Mouse (Mus musculus): Measurements from ENCODE around the gene Dhdds.

Dhdds gene

GRCm38 (mm10) chr4:134000466-134001438 is at the start of gene Dhdds:
Gene Dhdds (minus strand): TSS chr4:134000918.
- peak; percentile 74 for DNase-seq (ENCODE audit: extremely low read depth, low read depth, low spot score)

DNA sequence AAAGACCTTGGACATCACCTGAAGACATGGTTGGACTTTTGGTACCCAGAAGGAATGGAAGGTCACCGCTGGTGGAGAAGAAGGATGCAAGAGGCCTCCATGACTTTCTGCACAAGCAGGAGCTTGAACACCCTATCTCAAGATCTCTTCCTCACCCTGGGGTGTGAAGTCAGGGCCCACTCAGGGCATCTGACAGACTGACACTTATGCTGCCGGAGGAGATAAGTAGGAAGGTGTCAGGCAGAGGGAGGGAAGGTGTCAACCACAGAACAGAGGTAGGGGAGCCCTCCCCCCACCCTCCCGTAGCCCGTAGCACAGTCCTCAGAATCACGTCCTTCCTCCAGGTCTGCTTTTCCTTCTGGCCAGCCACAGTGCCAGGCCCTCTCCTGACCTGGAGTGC is 46.9 kb upstream of the Dhdds start:
- no peak for DNase-seq (ENCODE audit: extremely low read depth, low read depth, low spot score)

GRCm38 (mm10) chr4:134043041-134043440 is 42.3 kb upstream of the Dhdds start:
- no peak for DNase-seq (ENCODE audit: extremely low read depth, low read depth, low spot score)

GRCm38 (mm10) chr4:134041317-134042123 is 40.8 kb upstream of the Dhdds start:
- no peak for DNase-seq (ENCODE audit: extremely low read depth, low read depth, low spot score)

- DNase-seq (ENCODE audit: extremely low read depth, low read depth, low spot score): no peak
Measured at GRCm38 (mm10) chr4:134035953-134036352, 35.2 kb upstream of the Dhdds start.

GRCm38 (mm10) chr4:134025802-134026201 is 25.1 kb upstream of the Dhdds start:
- no peak for DNase-seq (ENCODE audit: extremely low read depth, low read depth, low spot score)

DNA sequence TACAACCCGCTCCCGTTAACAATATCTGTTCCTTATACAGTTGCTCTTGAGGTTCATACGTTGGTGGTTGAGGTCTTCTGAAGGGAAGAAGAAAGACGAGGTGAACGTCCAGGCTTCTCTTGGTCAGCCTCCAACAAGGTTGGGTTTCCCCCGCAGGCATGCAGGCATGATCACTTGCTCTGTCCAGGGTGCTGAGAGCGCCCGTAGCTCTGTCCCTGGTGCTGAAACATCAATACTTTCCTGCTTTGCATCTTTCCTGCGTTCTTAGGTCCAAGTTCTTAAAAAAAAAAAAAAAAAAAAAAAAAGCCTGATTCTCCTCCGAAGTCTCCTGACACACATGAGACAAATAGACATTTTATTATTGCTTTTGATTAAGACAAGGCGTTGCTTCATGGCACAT is 19.9 kb upstream of the Dhdds start:
- DNase-seq (ENCODE audit: extremely low read depth, low read depth, low spot score): no peak

GRCm38 (mm10) chr4:134019641-134020351 is 19.1 kb upstream of the Dhdds start:
- DNase-seq (ENCODE audit: extremely low read depth, low read depth, low spot score): no peak

- no peak for DNase-seq (ENCODE audit: extremely low read depth, low read depth, low spot score)
Measured at GRCm38 (mm10) chr4:134019210-134019609, 18.5 kb upstream of the Dhdds start.

- DNase-seq (ENCODE audit: extremely low read depth, low read depth, low spot score): no peak
Measured at GRCm38 (mm10) chr4:134018779-134019145, 18.0 kb upstream of the Dhdds start, which contains the start of gene Lin28a. Gene Lin28a (minus strand): TSS chr4:134018841.

DNA sequence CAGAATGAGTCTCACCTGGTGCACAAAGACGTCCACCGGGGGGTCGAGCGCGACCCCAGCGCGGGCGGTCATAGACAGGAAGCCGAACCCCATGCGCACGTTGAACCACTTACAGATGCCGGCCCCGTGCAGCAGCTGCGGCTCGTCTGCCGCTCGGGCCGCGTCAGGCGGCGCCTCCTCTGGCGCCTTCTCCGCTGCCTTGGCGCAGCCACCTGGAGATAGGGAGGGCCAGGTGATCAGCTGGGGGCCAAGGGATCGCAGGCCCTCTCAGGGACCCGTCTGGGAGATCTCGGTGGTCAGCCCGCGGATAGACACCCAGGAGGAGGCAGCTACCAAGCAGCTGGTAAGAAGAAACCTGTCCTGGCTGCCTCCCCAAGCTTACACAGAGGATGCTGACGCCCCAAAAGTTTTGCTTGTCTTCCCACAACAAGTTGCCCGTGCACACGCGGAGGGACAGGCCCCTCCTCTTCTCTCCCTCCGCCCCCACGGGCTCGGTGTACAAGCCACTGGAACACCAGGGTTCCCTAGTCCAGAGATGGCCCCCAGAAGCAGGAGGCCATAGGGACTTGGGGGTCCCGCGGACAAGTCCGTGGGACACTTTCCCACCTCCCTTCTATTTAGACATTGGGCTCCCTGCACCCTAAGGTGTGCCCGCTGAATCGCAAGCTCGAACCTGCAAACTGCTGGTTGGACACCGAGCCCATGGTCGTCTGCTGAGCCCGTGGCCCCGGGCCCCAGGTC is 17.5 kb upstream of the Dhdds start:
- DNase-seq (ENCODE audit: extremely low read depth, low read depth, low spot score): no peak

DNA sequence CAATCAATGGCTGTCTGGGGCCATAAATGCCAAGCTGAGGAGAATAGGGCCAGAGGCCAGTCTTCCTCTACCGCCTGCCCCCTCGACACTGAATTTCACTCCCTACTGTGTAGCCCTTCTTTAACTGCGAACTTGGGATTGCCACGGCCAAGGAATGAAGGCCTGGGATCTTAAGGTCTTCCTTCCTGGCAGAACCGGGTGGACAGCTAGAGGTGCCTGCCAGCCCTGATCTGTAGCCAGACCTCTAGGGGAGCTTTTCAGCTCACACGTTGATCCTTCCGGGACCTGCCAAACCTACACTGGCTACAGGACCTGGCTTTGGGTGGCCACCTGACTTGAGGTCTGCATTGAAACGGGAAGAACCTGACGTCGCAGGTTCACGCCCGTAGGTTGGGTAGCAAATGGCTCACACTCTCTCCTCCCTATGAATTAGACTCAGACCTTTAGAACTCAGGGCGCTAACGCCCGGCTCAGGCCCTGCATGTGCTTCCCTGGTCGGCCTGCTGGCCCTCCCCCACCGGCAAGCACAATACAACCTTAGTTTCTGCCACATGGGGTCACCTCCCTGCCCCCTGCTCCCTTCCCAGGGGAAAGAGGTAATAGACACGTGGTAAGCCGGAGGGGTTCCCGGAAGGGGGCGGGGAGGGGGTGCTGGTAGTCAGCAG is 16.6 kb upstream of the Dhdds start:
- DNase-seq (ENCODE audit: extremely low read depth, low read depth, low spot score): peak; percentile 49

GRCm38 (mm10) chr4:134016767-134017166 is 16.0 kb upstream of the Dhdds start:
- no peak for DNase-seq (ENCODE audit: extremely low read depth, low read depth, low spot score)

- DNase-seq (ENCODE audit: extremely low read depth, low read depth, low spot score): no peak
Measured at GRCm38 (mm10) chr4:134016208-134016607, 15.5 kb upstream of the Dhdds start.

DNA sequence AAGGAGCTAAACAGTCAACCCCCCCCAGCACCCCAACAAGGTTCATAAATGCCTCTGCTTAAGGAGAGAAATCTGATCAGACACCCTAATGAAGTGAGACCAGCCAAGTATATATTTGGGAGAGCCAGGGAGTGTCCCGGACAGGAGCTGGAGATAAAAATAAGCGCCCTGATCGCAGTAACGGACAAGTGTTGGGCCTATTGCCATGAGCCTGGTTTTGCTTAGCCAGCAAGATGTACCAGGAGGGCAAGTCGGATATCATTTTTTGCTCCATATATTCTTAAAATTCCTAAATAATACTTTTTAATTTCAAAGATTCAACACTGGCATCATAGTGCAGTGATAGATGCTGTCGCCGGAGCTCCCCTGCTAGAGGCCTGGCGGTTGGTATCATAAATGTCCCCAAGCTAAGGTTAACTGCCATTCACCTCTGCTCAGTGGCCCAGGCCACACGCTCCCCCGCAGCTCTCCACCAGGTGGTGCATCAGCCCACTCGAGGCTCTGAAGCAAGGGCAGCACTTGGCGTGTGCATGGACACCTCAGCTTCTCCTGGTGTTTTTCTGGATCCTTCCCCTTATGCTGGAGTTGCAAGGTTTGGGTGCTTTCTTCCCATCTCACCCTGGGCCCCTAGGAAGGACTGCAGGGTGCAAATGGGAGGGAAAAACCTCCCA is 12.3 kb upstream of the Dhdds start:
- DNase-seq (ENCODE audit: extremely low read depth, low read depth, low spot score): no peak

DNA sequence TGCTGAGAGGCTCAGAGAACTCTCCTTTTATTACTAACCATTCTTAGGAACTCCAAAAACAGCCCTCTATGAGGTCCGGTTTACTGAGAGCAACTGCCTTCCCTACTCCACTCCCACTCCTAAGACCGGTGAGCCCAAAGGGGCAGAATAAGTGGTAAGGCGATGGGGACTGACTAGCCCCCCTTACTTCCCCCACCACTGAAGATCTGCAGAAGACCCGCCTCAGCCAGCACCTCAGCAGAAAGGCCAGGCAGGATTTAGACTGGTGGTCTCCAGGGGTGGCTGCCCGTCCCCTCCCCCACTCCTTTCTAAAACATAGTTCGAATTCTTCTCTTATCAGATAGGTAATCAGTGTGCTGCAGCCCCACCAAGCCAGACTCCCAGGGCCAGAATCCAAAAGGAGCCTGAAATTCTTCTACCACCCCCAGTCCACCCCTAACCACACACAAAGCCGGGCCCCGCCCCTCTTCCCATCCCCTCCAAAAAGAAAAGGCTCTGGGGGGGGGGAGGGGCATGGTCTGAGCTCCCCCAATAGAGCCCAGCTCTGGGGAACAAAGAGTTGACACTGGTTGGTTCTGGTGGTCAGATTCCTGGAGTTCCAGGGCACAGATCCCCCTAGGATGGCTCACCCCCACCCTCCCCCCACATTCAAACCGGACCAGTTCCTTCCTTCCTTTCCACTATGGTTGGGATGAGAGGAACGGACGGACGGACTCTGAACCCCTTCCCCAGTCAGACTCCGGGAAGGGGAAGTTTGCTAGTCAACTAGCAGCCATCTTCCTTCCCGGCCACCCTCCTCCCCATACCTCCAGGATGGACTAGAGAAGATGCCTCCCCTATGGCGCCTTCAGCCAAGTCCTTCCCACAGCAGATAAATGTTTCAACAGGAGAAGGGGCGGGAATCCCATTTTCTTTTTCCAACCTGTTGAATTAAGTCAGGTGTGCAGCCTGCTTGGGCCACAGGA is 11.0 kb upstream of the Dhdds start:
- DNase-seq (ENCODE audit: extremely low read depth, low read depth, low spot score): no peak

GRCm38 (mm10) chr4:134009709-134010108 is 9.0 kb upstream of the Dhdds start:
- no peak for DNase-seq (ENCODE audit: extremely low read depth, low read depth, low spot score)

GRCm38 (mm10) chr4:134006845-134007244 is 6.1 kb upstream of the Dhdds start:
- DNase-seq (ENCODE audit: extremely low read depth, low read depth, low spot score): no peak

All from fat pad, adult 2 months (tissue).